Mouse (Mus musculus) layer of hippocampus, postnatal 10 days (tissue): ENCODE measurements around the gene Clcn1. TPM values are rescaled to one million over a fixed set of nuclear protein-coding genes. Genes with fewer than 3 reads are reported as not detected.

Experiments
- DNase-seq, 2 experiments: peaks; one replicate each; pipeline ENCODE4 v3.0.0; 2021; ENCODE audit warnings: low spot score in 2 of 2
- total RNA-seq, 2 experiments: library from RNA; stranded (reverse); gene quantifications; 2 replicates each; pipeline ENCODE4 v1.2.3; 2021

The Clcn1 gene
- total RNA-seq, 2 experiments from 2014 or later, result 2.9 to 4.2 TPM

DNA sequence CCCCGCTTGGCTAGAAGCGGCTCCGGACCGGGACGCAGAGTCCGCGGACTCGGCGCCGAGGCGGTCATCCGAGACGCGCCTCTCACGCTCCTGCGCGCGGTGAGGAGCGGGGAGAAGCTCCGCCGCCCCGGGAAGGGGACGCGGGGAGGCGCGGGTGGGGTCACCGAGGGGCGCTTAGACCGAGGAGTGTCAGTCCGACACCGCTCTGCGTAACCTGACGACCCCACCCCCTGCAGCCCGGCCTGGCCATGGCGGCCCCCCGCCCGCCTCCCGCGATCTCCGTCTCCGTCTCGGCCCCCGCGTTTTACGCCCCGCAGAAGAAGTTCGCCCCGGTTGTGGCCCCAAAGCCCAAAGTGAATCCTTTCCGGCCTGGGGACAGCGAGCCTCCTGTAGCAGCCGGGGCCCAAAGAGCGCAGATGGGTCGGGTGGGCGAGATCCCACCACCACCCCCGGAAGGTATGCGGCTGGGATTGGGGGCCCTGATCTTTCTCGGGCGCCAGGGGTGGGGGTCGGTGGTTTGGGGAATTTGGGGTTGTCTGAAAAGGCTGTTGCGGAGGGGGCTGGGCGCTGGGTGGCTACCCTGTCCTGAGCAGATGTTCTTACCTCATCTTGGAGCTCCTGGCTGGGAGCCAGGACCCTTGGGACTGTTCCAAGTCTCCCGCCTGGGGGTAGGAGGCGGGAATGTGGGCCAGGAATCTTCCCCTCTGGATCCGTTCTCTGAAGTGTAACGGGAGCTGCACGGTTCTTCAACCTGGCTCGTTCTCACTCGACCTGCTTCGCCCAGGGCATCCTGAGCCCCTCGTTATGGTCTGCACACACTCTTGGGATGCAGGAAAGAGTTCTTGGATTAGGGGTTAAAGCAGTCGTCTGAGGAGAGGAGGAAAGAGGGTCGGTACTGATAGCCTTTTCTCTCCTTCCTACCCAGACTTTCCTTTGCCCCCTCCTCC is 63.8 kb downstream of the Clcn1 start:
- peak; percentile 74 to 79 for DNase-seq

DNA sequence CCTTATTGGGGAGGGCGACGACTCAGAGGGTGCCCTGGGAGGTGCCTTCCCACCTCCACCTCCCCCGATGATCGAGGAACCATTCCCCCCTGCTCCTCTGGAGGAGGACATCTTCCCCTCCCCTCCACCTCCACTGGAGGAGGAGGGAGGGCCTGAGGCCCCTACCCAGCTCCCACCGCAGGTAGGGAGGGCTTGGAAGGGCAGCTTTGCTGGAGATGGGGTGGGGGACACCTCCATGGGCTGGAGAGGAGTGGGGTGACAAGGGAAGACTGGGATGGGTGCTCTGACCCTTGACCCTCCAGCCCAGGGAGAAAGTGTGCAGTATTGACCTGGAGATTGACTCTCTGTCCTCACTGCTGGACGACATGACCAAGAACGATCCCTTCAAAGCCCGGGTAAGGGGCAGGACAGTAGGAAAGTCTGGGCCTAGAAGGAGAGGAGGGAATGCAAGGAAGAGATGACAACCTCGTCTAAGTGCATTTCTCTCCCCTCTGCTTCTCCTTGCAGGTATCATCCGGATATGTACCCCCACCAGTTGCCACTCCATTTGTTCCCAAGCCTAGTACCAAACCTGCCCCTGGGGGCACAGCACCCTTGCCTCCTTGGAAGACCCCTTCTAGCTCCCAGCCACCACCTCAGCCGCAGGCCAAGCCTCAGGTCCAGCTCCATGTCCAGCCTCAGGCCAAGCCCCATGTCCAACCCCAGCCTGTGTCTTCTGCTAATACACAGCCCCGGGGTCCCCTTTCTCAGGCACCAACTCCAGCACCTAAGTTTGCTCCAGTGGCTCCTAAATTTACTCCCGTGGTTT is 64.7 kb downstream of the Clcn1 start:
- DNase-seq, result no peak

- no peak for DNase-seq
Observed at GRCm38 (mm10) chr6:42351776-42352485, 65.4 kb downstream of the Clcn1 start.

DNA sequence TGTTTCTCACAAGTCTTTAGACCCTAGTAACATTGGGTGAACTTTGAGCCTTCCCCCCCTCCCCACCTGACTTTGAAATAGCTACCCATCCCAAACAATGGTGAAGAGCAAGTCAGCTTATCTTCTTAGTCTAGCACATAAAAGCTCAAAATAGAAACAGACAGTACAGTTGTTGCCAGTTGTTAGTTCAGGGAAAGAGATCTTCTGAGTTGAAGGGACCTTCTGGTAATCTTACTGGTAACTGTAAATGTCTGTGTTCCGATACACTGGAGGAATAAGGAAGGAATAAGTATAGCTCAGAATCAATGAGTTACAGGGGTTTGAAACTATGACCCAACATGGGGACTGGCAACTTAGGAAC is 66.0 kb downstream of the Clcn1 start:
- no peak for DNase-seq

- DNase-seq, result no peak
Observed at GRCm38 (mm10) chr6:42353180-42353579, 66.7 kb downstream of the Clcn1 start.

GRCm38 (mm10) chr6:42354076-42355019 is 67.9 kb downstream of the Clcn1 start:
- peak in 1 of 2 experiments; percentile 42 for DNase-seq

- DNase-seq, result no peak
Observed at GRCm38 (mm10) chr6:42355366-42355765, 68.9 kb downstream of the Clcn1 start.

GRCm38 (mm10) chr6:42355794-42356600 is 69.5 kb downstream of the Clcn1 start:
- no peak for DNase-seq

GRCm38 (mm10) chr6:42356913-42357312 is 70.4 kb downstream of the Clcn1 start:
- no peak for DNase-seq

- DNase-seq, result no peak
Observed at GRCm38 (mm10) chr6:42357901-42358300, 71.4 kb downstream of the Clcn1 start.

DNA sequence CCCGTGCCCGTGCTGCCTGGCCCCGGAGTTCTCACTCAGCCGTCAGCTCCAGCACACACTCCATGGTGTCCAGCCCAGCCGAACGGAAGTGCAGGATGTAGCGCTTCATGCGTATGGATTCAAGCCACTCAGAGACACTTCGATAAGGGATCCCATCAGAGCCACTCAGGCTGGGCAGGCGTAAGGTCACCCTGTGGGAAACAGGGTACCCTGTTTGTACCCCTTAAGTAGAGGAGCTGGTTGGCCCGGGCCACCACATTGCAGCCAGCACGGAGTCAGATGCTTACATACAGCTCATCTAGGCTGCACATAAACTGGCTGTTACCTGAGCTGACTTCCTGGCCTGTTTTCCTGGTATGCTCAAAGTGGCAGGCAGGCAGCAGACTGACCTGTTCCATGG is 72.4 kb downstream of the Clcn1 start:
- DNase-seq, result no peak

DNA sequence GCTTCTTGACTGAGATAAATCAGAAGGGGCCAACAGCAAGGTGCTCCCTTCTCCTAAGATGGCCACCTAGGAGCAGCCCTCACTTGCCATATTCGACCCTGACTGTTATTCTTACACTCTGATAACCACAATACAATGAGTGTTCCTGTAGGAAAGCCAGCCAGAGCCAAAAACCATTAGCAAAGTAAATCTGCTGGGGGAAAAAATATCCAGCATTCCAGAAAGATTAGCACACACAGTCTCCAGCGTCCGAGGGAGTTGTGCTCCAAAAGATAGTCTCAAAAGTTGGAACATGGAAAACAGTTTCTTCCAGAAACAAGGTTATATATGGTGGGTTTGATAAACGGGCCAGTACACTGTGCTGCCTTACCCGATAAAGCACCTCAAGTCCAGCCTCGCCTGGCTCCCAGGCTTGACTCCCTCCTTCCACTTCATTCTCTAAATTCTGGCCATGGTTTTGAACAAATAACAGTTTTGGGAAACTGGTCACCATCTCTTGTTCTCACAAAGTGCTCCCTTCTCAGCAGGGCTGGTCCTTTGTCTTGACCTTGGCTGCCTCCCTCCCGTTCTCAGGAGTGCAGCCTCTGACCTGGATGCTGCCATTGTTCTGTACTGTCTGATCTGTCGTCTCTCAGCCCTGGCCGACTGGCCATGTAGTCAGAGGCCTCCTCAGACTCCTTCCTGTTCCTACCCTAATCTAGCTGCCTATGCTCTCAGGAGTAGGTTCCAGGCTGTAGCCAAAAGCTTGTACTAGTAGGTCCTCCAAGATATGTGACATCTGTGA is 73.1 kb downstream of the Clcn1 start:
- no peak for DNase-seq

- no peak for DNase-seq
Observed at GRCm38 (mm10) chr6:42360231-42360840, 73.9 kb downstream of the Clcn1 start.

GRCm38 (mm10) chr6:42361041-42361895 is 74.8 kb downstream of the Clcn1 start:
- DNase-seq, result no peak

DNA sequence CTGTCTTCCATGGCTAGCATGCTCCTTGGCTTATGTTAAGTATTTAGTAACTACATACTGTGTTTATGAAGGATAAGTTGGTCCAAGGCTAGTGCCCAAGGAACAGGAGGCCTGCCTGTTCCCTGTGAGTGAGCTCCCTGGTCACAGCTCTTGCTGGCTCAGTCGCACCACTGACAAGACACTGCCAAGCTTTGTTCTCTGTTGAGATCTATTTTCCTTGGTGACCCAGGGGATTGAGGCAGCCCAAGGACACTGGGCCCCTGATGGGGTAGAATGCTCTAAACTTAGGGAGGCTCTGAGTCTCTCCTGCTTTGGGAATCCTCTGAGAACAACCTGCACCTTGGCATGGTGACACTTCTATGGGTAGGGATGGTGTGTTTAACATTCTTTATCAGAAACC is 75.6 kb downstream of the Clcn1 start:
- no peak for DNase-seq

GRCm38 (mm10) chr6:42362497-42362896 is 76.0 kb downstream of the Clcn1 start:
- DNase-seq, result no peak

DNA sequence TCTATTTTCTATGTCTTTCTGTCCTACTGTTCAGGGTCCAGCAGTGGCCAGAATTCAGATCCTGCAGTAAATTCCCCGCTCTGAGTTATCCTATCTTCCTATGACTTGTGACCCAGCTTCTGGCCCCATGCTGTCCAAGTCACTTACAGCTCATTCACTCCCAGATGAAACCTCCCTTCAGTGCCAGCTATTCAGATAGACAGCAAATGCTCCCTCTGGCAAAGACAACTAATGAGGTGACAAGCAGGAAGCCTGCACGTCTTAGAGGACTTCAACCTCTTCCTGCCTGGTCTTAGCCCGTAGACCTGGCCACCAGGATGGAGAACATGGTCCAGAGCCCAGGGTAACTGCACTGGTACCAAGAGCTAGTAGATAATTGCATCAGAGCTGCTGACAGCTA is 76.5 kb downstream of the Clcn1 start:
- no peak for DNase-seq
